Mouse (Mus musculus) neural tube, embryonic 11.5 days (tissue): Measurements from ENCODE around the gene Atxn1. TPM values are rescaled to one million over a fixed set of nuclear protein-coding genes. Genes with fewer than 3 reads are reported as not detected.

Experiments
- ATAC-seq: fragments of 200-750 bp; cut with Nextera tagmentation; 2 replicates; pipeline ENCODE4 v1.8.0; 2017; ENCODE audit warnings: moderate number of reproducible peaks, mild to moderate bottlenecking, moderate TSS enrichment, moderate library complexity; ENCODE audit not compliant: insufficient read depth, low FRiP score, low TSS enrichment
- DNase-seq: peaks from one replicate; pipeline ENCODE4 v3.0.0-alpha.2; 2015; ENCODE audit warnings: low spot score
- H3K27ac ChIP-seq: fragments of 300-500 bp; sonication (generic); 2 replicates; pipeline ENCODE4 v1.5.1; 2014; ENCODE audit warnings: low read depth, mild to moderate bottlenecking, low read length
- H3K27me3 ChIP-seq: fragments of 300-500 bp; sonication (generic); 2 replicates; pipeline ENCODE4 v1.6.1; 2014; ENCODE audit warnings: mild to moderate bottlenecking, low read length, mixed read lengths; ENCODE audit not compliant: control insufficient read depth, insufficient read depth
- H3K36me3 ChIP-seq: fragments of 300-500 bp; sonication (generic); 2 replicates; pipeline ENCODE4 v1.6.1; 2014; ENCODE audit warnings: mild to moderate bottlenecking, low read length, moderate library complexity, mixed read lengths; ENCODE audit not compliant: control insufficient read depth, insufficient read depth
- H3K4me1 ChIP-seq: fragments of 300-500 bp; sonication (generic); 2 replicates; pipeline ENCODE4 v1.6.1; 2014; ENCODE audit warnings: low read length, mixed read lengths; ENCODE audit not compliant: control insufficient read depth, insufficient read depth
- H3K4me2 ChIP-seq: fragments of 300-500 bp; sonication (generic); 2 replicates; pipeline ENCODE4 v1.6.1; 2014; ENCODE audit warnings: low read depth, mild to moderate bottlenecking, moderate library complexity
- H3K4me3 ChIP-seq: fragments of 300-500 bp; sonication (generic); 2 replicates; pipeline ENCODE4 v1.5.1; 2014; ENCODE audit warnings: low read depth, low read length
- H3K9ac ChIP-seq: fragments of 300-500 bp; sonication (generic); 2 replicates; pipeline ENCODE4 v1.6.1; 2014; ENCODE audit warnings: mild to moderate bottlenecking, low read length
- H3K9me3 ChIP-seq: fragments of 300-500 bp; sonication (generic); 2 replicates; pipeline ENCODE4 v1.6.1; 2016; ENCODE audit warnings: low read length; ENCODE audit not compliant: control insufficient read depth
- WGBS: fragments of 180-500 bp; shearing (Covaris S2); extraction: QIAGEN DNeasy Blood & Tissue Kit; methylation state at CpG from one replicate; pipeline ENCODE4 v1.1.7; 2014; 5-methylcytosine and 5-hydroxymethylcytosine counted together
- polyA plus RNA-seq: library from polyadenylated mRNA; unstranded; fragments of >200 nt; fragmentation: Nextera tagmentation; extraction: Ambion mirVana; gene quantifications from 2 replicates; pipeline ENCODE4 v1.2.1, GENCODE M21; 2014

Gene Atxn1
- polyA plus RNA-seq, 1 experiment from 2014 or later, result 1.1 TPM

DNA sequence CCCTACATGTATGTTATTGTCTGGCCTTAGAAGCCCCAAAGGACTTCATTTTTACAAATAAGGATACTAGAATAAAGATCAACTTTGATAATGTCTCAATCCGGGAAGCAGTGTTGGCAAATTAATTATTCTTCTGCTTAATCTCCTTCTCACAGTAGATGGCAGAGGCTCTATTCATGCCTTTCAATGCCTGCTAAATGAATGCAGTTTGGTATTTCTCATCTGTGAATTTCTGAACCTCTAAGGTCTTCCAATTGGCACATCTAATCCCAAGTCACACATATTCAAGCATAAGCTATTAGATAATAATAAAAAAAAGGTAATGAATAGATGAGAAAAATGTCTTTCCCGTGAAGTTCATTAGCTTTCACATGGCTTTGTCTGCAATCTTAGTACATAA lies 365.0 kb downstream of the Atxn1 start:
- Histone ChIP-seq H3K4me1 (no peaks in the 10 kb centered on the region; the same call in 1 of the 2 replicates), H3K4me2 (no peak overlapping the region), H3K4me3 (no peak overlapping the region), H3K9me3 (no peaks in the 10 kb centered on the region), H3K27me3 (no peaks in the 10 kb centered on the region), H3K36me3 (no peaks in the 10 kb centered on the region), H3K27ac (no peak overlapping the region), H3K9ac (no peak overlapping the region)
- no peak for ATAC-seq
- DNase-seq, result no peak
- 79% methylated on average over 2 of the region's 2 CpGs for WGBS

DNA sequence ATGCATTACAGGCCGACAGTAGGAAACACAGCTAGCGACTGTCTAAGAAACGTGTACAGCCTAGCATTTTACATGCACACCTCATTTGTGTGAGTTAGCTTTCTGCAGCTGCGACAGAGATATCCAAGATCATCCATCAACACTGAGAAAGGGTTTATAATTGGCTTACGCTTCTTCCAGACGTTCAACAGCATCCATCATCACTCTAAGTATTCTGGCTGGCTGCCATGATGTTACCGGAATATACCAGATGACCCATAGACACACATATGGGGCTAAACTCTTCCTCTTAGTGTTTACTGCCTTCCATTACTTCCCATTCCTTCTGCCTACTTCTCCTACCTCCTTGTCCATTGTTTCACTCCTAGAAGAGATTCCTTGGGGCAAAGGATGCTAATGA lies 369.4 kb downstream of the Atxn1 start:
- DNase-seq (no peak), ATAC-seq (no peak)
- Histone ChIP-seq H3K4me2 (no peak overlapping the region), H3K4me1 (no peaks in the 10 kb centered on the region; the same call in 1 of the 2 replicates), H3K27ac (0 out of 2 replicates have a peak overlapping the region, but pooled peaks have one; percentile 42), H3K4me3 (no peak overlapping the region), H3K27me3 (no peaks in the 10 kb centered on the region), H3K9ac (no peak overlapping the region; the same call in 1 of the 2 replicates), H3K9me3 (no peaks in the 10 kb centered on the region), H3K36me3 (no peaks in the 10 kb centered on the region)
- WGBS, result 67% methylated on average over 7 of the region's 7 CpGs

DNA sequence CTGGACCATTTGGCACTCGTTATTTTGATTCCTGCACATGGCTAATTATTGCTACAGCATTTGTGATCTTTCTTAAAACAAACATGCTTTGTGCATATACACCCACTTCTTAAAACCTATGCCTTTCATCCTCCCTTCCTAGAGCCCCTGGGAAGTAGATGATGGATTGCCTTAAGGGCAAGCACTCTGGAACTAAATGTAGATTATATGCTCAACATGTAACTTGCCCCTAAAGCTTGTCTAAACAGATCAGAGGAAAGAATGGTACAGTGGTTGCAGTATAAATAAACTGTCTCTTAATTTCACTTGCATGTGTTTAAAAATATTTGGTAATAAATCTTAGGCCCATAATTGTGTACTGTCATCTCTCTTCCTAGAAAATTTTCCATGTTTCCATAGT lies 370.9 kb downstream of the Atxn1 start:
- no peaks in the 10 kb centered on the region; the same call in 1 of the 2 replicates for H3K4me1 ChIP-seq
- H3K4me3 ChIP-seq, result no peak overlapping the region
- no peaks in the 10 kb centered on the region for H3K27me3 ChIP-seq
- no peaks in the 10 kb centered on the region for H3K9me3 ChIP-seq
- no peak overlapping the region for H3K9ac ChIP-seq
- no peaks in the 10 kb centered on the region for H3K36me3 ChIP-seq
- DNase-seq, result no peak
- H3K4me2 ChIP-seq, result no peak overlapping the region
- no peak for ATAC-seq
- WGBS, result 62% methylated on average over 1 of the region's 1 CpGs
- no peak overlapping the region for H3K27ac ChIP-seq

DNA sequence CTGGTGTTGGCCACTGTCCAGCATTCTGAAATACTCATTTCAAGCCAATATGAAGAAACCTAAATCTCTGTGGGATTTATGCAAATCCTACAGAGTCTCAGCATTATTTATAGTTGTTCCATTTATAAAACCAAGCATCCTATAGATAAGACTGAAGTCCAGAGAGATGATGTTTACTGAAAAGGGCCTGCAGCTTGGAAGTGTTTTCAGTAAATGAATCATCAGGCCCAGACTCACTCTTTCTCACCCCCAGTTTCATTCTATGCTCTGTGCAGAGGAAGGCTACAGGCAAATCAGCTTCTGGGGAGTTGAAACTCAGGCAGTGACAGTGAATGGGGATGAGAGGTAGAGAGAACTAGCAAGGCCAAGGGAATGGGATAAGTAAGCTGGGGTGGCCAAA lies 373.9 kb downstream of the Atxn1 start:
- no peak for DNase-seq
- Histone ChIP-seq H3K9me3 (no peaks in the 10 kb centered on the region), H3K4me1 (no peaks in the 10 kb centered on the region; the same call in 1 of the 2 replicates), H3K4me2 (no peak overlapping the region), H3K4me3 (no peak overlapping the region), H3K9ac (no peak overlapping the region), H3K27ac (no peak overlapping the region), H3K36me3 (no peaks in the 10 kb centered on the region), H3K27me3 (no peaks in the 10 kb centered on the region)
- no peak for ATAC-seq

DNA sequence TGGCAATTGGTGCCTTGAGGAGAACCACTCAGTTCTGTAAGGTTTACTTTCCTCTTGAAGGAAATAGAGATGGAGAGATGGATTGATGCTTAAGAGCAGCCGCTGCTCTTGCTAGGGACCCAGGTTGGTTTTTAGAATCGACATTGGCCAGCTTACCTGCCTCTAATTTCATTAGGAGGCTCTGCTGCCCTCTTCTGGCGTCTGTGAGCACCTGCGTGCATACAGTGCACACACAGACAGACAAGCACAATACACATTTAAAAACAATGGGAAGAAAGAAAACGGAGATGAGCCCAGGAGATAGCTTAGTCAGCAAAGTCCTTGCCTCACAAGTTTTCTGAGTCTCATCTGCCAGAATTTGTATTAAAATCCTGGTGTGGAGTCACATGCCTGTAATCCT lies 381.7 kb downstream of the Atxn1 start:
- DNase-seq, result no peak
- WGBS, result 88% methylated on average over 5 of the region's 5 CpGs
- no peaks in the 10 kb centered on the region for H3K9me3 ChIP-seq

DNA sequence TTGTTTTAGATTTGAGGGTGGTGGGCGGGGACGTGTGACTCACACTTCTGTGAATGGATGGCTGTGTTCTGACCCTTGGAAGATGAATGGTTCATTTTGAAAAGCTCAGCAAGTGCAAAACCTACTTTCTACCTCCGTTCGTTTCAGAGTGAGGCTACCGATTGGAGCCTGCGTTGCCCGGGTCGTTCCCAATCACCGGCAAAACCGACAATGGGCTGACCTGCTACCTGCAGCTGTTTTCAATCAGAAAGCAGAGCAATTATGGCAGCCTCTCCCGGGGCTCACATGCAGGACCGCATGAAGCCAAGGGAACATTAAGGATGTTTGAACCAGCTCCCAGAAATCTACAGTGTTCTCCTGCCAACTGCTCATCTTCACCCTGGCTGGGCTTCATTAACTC lies 382.5 kb downstream of the Atxn1 start:
- H3K27ac ChIP-seq, result no peak overlapping the region
- ATAC-seq, result no peak
- no peak for DNase-seq
- H3K4me1 ChIP-seq, result no peaks in the 10 kb centered on the region
- 63% methylated on average over 12 of the region's 12 CpGs for WGBS
- H3K27me3 ChIP-seq, result no peaks in the 10 kb centered on the region
- no peak overlapping the region for H3K4me3 ChIP-seq
- H3K4me2 ChIP-seq, result no peak overlapping the region
- no peaks in the 10 kb centered on the region for H3K36me3 ChIP-seq
- H3K9me3 ChIP-seq, result no peaks in the 10 kb centered on the region
- no peak overlapping the region for H3K9ac ChIP-seq

More for the DNA sequence above, 381.7 kb downstream of the Atxn1 start:
- Histone ChIP-seq H3K27me3 (no peaks in the 10 kb centered on the region), H3K4me3 (no peak overlapping the region), H3K4me2 (no peak overlapping the region), H3K4me1 (no peaks in the 10 kb centered on the region), H3K36me3 (no peaks in the 10 kb centered on the region), H3K9ac (no peak overlapping the region), H3K27ac (no peak overlapping the region)
- no peak for ATAC-seq

DNA sequence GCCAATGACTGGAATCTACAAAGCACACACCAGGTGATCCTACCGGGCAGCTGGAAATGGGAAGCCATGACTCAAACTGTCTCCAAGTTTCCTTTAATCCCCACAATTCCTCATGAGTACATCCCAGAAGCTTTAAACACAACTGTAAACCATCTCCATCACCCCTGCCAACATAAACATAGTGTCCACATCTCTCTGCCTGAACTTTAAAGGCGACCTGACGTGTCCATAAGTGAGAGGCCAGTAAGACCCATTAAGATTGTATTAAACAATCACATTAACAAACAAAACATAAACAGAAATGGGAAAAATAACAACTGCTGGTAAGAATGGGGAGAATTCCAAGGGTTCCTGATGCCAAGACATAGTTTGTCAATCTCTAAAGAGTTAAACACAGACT lies 385.1 kb downstream of the Atxn1 start:
- 87% methylated on average over 3 of the region's 3 CpGs for WGBS
- H3K9me3 ChIP-seq, result no peaks in the 10 kb centered on the region

DNA sequence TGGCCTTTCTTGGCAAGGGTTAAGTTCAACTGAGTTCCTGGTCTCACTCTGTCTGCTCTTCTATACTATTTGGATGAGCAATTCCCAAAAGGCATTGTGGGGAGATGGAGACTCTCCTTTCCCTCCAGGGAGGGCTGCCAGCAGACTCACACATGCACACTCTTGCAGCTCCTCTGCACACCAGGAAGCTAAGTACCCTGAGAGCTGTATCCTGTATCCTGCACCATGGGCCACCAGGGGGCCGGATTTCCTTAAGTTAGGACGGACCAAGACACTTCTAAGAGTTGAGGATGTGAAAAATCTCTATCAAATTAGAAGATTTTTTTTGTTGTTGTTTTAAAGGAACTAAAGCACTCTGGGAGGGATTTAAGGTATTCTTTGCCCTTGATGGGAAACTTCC lies 387.0 kb downstream of the Atxn1 start:
- H3K27me3 ChIP-seq, result no peaks in the 10 kb centered on the region
- no peak overlapping the region for H3K4me2 ChIP-seq
- no peaks in the 10 kb centered on the region for H3K9me3 ChIP-seq
- no peak; the same call in 1 of the 2 replicates for ATAC-seq
- no peak overlapping the region for H3K4me3 ChIP-seq
- no peaks in the 10 kb centered on the region for H3K36me3 ChIP-seq
- H3K4me1 ChIP-seq, result no peaks in the 10 kb centered on the region
- peak; percentile 38 for DNase-seq
- no peak overlapping the region for H3K27ac ChIP-seq
- H3K9ac ChIP-seq, result no peak overlapping the region
- WGBS, result 38% methylated on average over 2 of the region's 2 CpGs

More for the DNA sequence above, 385.1 kb downstream of the Atxn1 start:
- no peak overlapping the region for H3K27ac ChIP-seq
- H3K27me3 ChIP-seq, result no peaks in the 10 kb centered on the region
- no peak overlapping the region for H3K4me3 ChIP-seq
- no peaks in the 10 kb centered on the region for H3K36me3 ChIP-seq
- no peak overlapping the region for H3K9ac ChIP-seq
- H3K4me2 ChIP-seq, result no peak overlapping the region
- ATAC-seq (no peak), DNase-seq (no peak)
- no peaks in the 10 kb centered on the region for H3K4me1 ChIP-seq

DNA sequence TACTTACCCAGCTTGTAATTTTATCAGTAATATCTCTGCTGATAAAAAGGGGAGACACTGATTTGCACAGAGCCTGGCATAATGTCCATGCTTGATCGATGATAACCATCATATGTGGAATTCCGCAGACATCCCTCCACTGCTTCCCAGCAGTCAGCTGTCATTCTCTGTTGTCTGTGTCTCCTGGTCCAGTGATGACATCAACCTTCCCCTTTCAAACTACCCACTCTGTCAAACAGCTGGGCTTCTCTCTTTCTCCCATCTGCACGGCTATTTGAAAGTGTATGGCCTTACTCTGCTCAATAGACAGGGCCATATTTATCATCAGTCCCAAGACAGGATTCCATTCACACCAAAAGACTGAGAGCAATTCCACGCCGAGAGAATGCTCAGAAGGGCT lies 387.4 kb downstream of the Atxn1 start:
- Histone ChIP-seq H3K36me3 (no peaks in the 10 kb centered on the region), H3K4me1 (no peaks in the 10 kb centered on the region), H3K27me3 (no peaks in the 10 kb centered on the region), H3K4me3 (no peak overlapping the region), H3K4me2 (no peak overlapping the region), H3K9me3 (no peaks in the 10 kb centered on the region), H3K27ac (no peak overlapping the region), H3K9ac (no peak overlapping the region)
- no peak; the same call in 1 of the 2 replicates for ATAC-seq
- DNase-seq, result peak; percentile 30
- 37% methylated on average over 5 of the region's 5 CpGs for WGBS
